Mouse (Mus musculus): Measurements from ENCODE around the gene Cox7a1.

Cox7a1 gene

GRCm38 (mm10) chr7:30222205-30222604 lies 38.3 kb downstream of the Cox7a1 start:
- DNase-seq = no peak

GRCm38 (mm10) chr7:30224206-30224605 lies 40.3 kb downstream of the Cox7a1 start:
- DNase-seq = no peak

GRCm38 (mm10) chr7:30231328-30231668 lies 47.4 kb downstream of the Cox7a1 start:
- DNase-seq = no peak

GRCm38 (mm10) chr7:30231669-30232454 lies 47.9 kb downstream of the Cox7a1 start, which contains the start of the genes Polr2i and Tbcb:
TSS of gene Polr2i (plus strand) at chr7:30231948.
TSS of gene Tbcb (minus strand) at chr7:30232272.
- DNase-seq = peak; percentile 98 to 99

GRCm38 (mm10) chr7:30232631-30233148 lies 48.7 kb downstream of the Cox7a1 start:
- DNase-seq = peak; percentile 81 to 88

GRCm38 (mm10) chr7:30233387-30233786 lies 49.4 kb downstream of the Cox7a1 start:
- DNase-seq = peak; percentile 61 to 65

GRCm38 (mm10) chr7:30234276-30234858 lies 50.4 kb downstream of the Cox7a1 start:
- DNase-seq = peak; percentile 12 to 20

GRCm38 (mm10) chr7:30235091-30235490 lies 51.1 kb downstream of the Cox7a1 start:
- no peak for DNase-seq

- DNase-seq = no peak
Measured at GRCm38 (mm10) chr7:30235625-30236024, 51.7 kb downstream of the Cox7a1 start, which contains the start of gene Ovol3. TSS of gene Ovol3 (minus strand) at chr7:30235725.
